Mouse (Mus musculus) stomach, embryonic 16.5 days (tissue): ENCODE measurements at regions not wholly inside any gene's neighbourhood (a gene's known extent, or its start where the extent isn't known, plus 50 kb on each side); places are given as distances from the start of the nearest gene placed in this dataset.
"Not testable (repeated sequence)": the region's sequence is repeated elsewhere in the genome, so short reads cannot be mapped to it uniquely, and the experiment has no call there.

ENCODE experiments used
- ATAC-seq: fragments of 200-750 bp; cut with Nextera tagmentation; 2 replicates; pipeline ENCODE4 v1.8.0; 2017; ENCODE audit warnings: moderate number of reproducible peaks, moderate TSS enrichment; ENCODE audit not compliant: insufficient read depth, low FRiP score
- H3K27ac ChIP-seq: fragments of 300-500 bp; sonication (generic); 2 replicates; pipeline ENCODE4 v1.5.1; 2014; ENCODE audit warnings: low read length
- H3K27me3 ChIP-seq: fragments of 300-500 bp; sonication (generic); 2 replicates; pipeline ENCODE4 v1.6.1; 2014; ENCODE audit warnings: low read length, control low read depth, mixed read lengths; ENCODE audit not compliant: control insufficient read depth, insufficient read depth
- H3K36me3 ChIP-seq: fragments of 300-500 bp; sonication (generic); 2 replicates; pipeline ENCODE4 v1.6.1; 2014; ENCODE audit warnings: low read length; ENCODE audit not compliant: control insufficient read depth, insufficient read depth
- H3K4me1 ChIP-seq: fragments of 300-500 bp; sonication (generic); 2 replicates; pipeline ENCODE4 v1.6.1; 2014; ENCODE audit warnings: low read length, control low read depth, mixed read lengths; ENCODE audit not compliant: control insufficient read depth, insufficient read depth
- H3K4me2 ChIP-seq: fragments of 300-500 bp; sonication (generic); 2 replicates; pipeline ENCODE4 v1.6.1; 2014; ENCODE audit warnings: low read depth, low read length, mixed read lengths
- H3K4me3 ChIP-seq: fragments of 300-500 bp; sonication (generic); replicated peaks from 2 replicates; pipeline ENCODE4 v1.5.1; 2014; ENCODE audit warnings: mild to moderate bottlenecking, low read length
- H3K9ac ChIP-seq: fragments of 300-500 bp; sonication (generic); 2 replicates; pipeline ENCODE4 v1.6.1; 2014; ENCODE audit warnings: low read length
- H3K9me3 ChIP-seq: fragments of 300-500 bp; sonication (generic); replicated peaks from 2 replicates; pipeline ENCODE4 v1.6.1; 2016; ENCODE audit warnings: low read length, control low read depth; ENCODE audit not compliant: control insufficient read depth
- WGBS: fragments of 180-500 bp; shearing (Covaris S2); extraction: QIAGEN DNeasy Blood & Tissue Kit; methylation state at CpG from one replicate; pipeline ENCODE4 v1.1.7; 2014; 5-methylcytosine and 5-hydroxymethylcytosine counted together

GRCm38 (mm10) chr4:3069341-3069740, 97.8 kb upstream of the Vmn1r2 start:
- Histone ChIP-seq H3K4me1 (no peaks in the 10 kb centered on the region), H3K9me3 (peaks cover 34% of the 10 kb centered on the region), H3K4me3 (no peak overlapping the region), H3K27ac (no peak overlapping the region), H3K36me3 (no peaks in the 10 kb centered on the region), H3K4me2 (no peak overlapping the region), H3K9ac (no peak overlapping the region), H3K27me3 (no peaks in the 10 kb centered on the region)
- WGBS: 51% methylated on average over 1 of the region's 1 CpGs
- ATAC-seq: peak; percentile 41; the same call in 1 of the 2 replicates

GRCm38 (mm10) chr4:3071326-3071725, 95.8 kb upstream of the Vmn1r2 start:
- H3K9ac ChIP-seq, H3K27ac ChIP-seq, ATAC-seq, H3K4me1 ChIP-seq, H3K4me3 ChIP-seq, H3K4me2 ChIP-seq, H3K36me3 ChIP-seq, H3K27me3 ChIP-seq: not testable (repeated sequence)
- H3K9me3 ChIP-seq: peaks cover 21% of the 10 kb centered on the region
- WGBS: 72% methylated on average over 6 of the region's 6 CpGs

- no peak overlapping the region for H3K9ac ChIP-seq
- peaks cover 51% of the 10 kb centered on the region for H3K9me3 ChIP-seq
- WGBS: 94% methylated on average over 1 of the region's 1 CpGs
- H3K27me3 ChIP-seq: no peaks in the 10 kb centered on the region
- H3K4me1 ChIP-seq: no peaks in the 10 kb centered on the region
- H3K4me2 ChIP-seq: no peak overlapping the region
- no peak for ATAC-seq
- H3K4me3 ChIP-seq: no peak overlapping the region
- no peak overlapping the region for H3K27ac ChIP-seq
- H3K36me3 ChIP-seq: no peaks in the 10 kb centered on the region
These were observed 87.2 kb upstream of the Vmn1r2 start for GRCm38 (mm10) chr4:3079901-3080300.

- peak; percentile 25 for ATAC-seq
- Histone ChIP-seq H3K4me3 (no peak overlapping the region), H3K9ac (no peak overlapping the region), H3K27ac (no peak overlapping the region), H3K4me2 (no peak overlapping the region), H3K4me1 (no peaks in the 10 kb centered on the region), H3K36me3 (no peaks in the 10 kb centered on the region), H3K27me3 (no peaks in the 10 kb centered on the region), H3K9me3 (peaks cover 57% of the 10 kb centered on the region)
- 60% methylated on average over 7 of the region's 7 CpGs for WGBS
These were observed 86.6 kb upstream of the Vmn1r2 start for GRCm38 (mm10) chr4:3080385-3081125.

- peak; percentile 20 for ATAC-seq
- no peaks in the 10 kb centered on the region for H3K36me3 ChIP-seq
- H3K27ac ChIP-seq: no peak overlapping the region
- no peaks in the 10 kb centered on the region for H3K27me3 ChIP-seq
- H3K4me1 ChIP-seq: no peaks in the 10 kb centered on the region
- no peak overlapping the region for H3K4me2 ChIP-seq
- 62% methylated on average over 6 of the region's 6 CpGs for WGBS
- no peak overlapping the region for H3K9ac ChIP-seq
- peaks cover 64% of the 10 kb centered on the region for H3K9me3 ChIP-seq
- H3K4me3 ChIP-seq: no peak overlapping the region
These were observed 85.8 kb upstream of the Vmn1r2 start for GRCm38 (mm10) chr4:3081148-3081952.

GRCm38 (mm10) chr4:3081953-3082950, 84.9 kb upstream of the Vmn1r2 start:
- no peak overlapping the region for H3K27ac ChIP-seq
- no peaks in the 10 kb centered on the region for H3K4me1 ChIP-seq
- no peaks in the 10 kb centered on the region for H3K27me3 ChIP-seq
- no peak for ATAC-seq
- H3K4me3 ChIP-seq: no peak overlapping the region
- H3K36me3 ChIP-seq: no peaks in the 10 kb centered on the region
- no peak overlapping the region for H3K9ac ChIP-seq
- H3K9me3 ChIP-seq: peaks cover 64% of the 10 kb centered on the region
- WGBS: 70% methylated on average over 3 of the region's 3 CpGs
- H3K4me2 ChIP-seq: no peak overlapping the region

GRCm38 (mm10) chr4:3083161-3084020, 83.7 kb upstream of the Vmn1r2 start:
- whole genome bisulfite sequencing: 55% methylated on average over 8 of the region's 8 CpGs
- Histone ChIP-seq H3K36me3 (no peaks in the 10 kb centered on the region), H3K4me1 (no peaks in the 10 kb centered on the region), H3K9me3 (peaks cover 64% of the 10 kb centered on the region), H3K9ac (no peak overlapping the region), H3K27me3 (no peaks in the 10 kb centered on the region), H3K4me2 (no peak overlapping the region), H3K27ac (no peak overlapping the region), H3K4me3 (no peak overlapping the region)
- peak; percentile 31 for ATAC-seq

- WGBS: 68% methylated on average over 3 of the region's 3 CpGs
- Histone ChIP-seq H3K4me3 (no peak overlapping the region), H3K27ac (no peak overlapping the region), H3K9me3 (peaks cover 64% of the 10 kb centered on the region), H3K4me1 (no peaks in the 10 kb centered on the region), H3K4me2 (no peak overlapping the region), H3K27me3 (no peaks in the 10 kb centered on the region), H3K9ac (no peak overlapping the region), H3K36me3 (no peaks in the 10 kb centered on the region)
- peak; percentile 15; the same call in 1 of the 2 replicates for ATAC-seq
These were observed 83.0 kb upstream of the Vmn1r2 start for GRCm38 (mm10) chr4:3084021-3084545.
